Mouse (Mus musculus) cerebellum, adult 2 months (tissue): ENCODE measurements around the gene Ak2.

ENCODE experiments used
- CTCF ChIP-seq: fragments of 200-500 bp; IDR thresholded peaks from 2 replicates; pipeline ENCODE4 v1.5.1; 2011; ENCODE audit warnings: low read depth, mild to moderate bottlenecking, control low read depth, low read length, moderate library complexity, borderline replicate concordance; ENCODE audit not compliant: insufficient read depth
- POLR2A ChIP-seq: fragments of 200-500 bp; IDR thresholded peaks from 2 replicates; pipeline ENCODE4 v1.6.1; 2011; ENCODE audit warnings: low read length, control low read depth, borderline replicate concordance; ENCODE audit not compliant: insufficient read depth

- TF ChIP-seq CTCF: no peak
- TF ChIP-seq POLR2A: no peak
Measured at GRCm38 (mm10) chr4:129047721-129048421, 56.1 kb downstream of the Ak2 start.
